Mouse (Mus musculus) kidney, adult 2 months (tissue): ENCODE measurements around the gene 9530077C05Rik. TPM values are rescaled to one million over a fixed set of nuclear protein-coding genes. Genes with fewer than 3 reads are reported as not detected.
A peak's percentile ranks its signal among the peaks of the same experiment; 100 is the strongest.

ENCODE experiments used
- DNase-seq: peaks from one replicate; pipeline ENCODE4 v3.0.0; 2021
- H3K27ac ChIP-seq: fragments of 200-500 bp; 2 replicates; pipeline ENCODE4 v1.5.1; 2012; ENCODE audit warnings: low read depth, low read length, control low read depth, inconsistent platforms; ENCODE audit not compliant: insufficient read depth
- H3K27me3 ChIP-seq: fragments of 200-500 bp; replicated peaks from 2 replicates; pipeline ENCODE4 v1.6.1; 2012; ENCODE audit warnings: mild to moderate bottlenecking, moderate library complexity, low read length, inconsistent platforms; ENCODE audit not compliant: control insufficient read depth, insufficient read depth
- H3K36me3 ChIP-seq: fragments of 200-500 bp; 2 replicates; pipeline ENCODE4 v1.6.1; 2012; ENCODE audit warnings: mild to moderate bottlenecking, moderate library complexity, low read length, inconsistent platforms; ENCODE audit not compliant: control insufficient read depth, insufficient read depth
- H3K4me1 ChIP-seq: fragments of 200-500 bp; 2 replicates; pipeline ENCODE4 v1.6.1; 2011; ENCODE audit warnings: low read length; ENCODE audit not compliant: control insufficient read depth, insufficient read depth
- H3K4me3 ChIP-seq: fragments of 200-500 bp; 2 replicates; pipeline ENCODE4 v1.5.1; 2011; ENCODE audit warnings: mild to moderate bottlenecking, low read depth, low read length, control low read depth; ENCODE audit not compliant: insufficient read depth
- CTCF ChIP-seq: fragments of 200-500 bp; conservative IDR thresholded peaks from 2 replicates; pipeline ENCODE4 v1.5.1; 2011; ENCODE audit warnings: low read depth, mild to moderate bottlenecking, control low read depth, low read length, moderate library complexity, mixed read lengths; ENCODE audit not compliant: insufficient read depth, insufficient read length
- POLR2A ChIP-seq: fragments of 200-500 bp; IDR thresholded peaks from one replicate; pipeline ENCODE4 v1.6.1; 2011; ENCODE audit warnings: low read depth, low read length, control low read depth
- WGBS: fragments of 180-500 bp; shearing (Covaris S2); methylation state at CpG from one replicate; pipeline ENCODE4 v1.1.7; 2018; 5-methylcytosine and 5-hydroxymethylcytosine counted together
- polyA plus RNA-seq: library from polyadenylated mRNA; depleted of rRNA; stranded (reverse); fragments of >200 nt; gene quantifications from 2 replicates; pipeline ENCODE4 v1.2.3, GENCODE M21; 2012

Gene 9530077C05Rik
- polyA plus RNA-seq, 1 experiment = 1.0 TPM

GRCm38 (mm10) chr9:22387901-22388300 lies 23.4 kb upstream of the 9530077C05Rik start:
- Histone ChIP-seq H3K4me1 (no peaks in the 10 kb centered on the region; the same call in 1 of the 2 replicates), H3K27me3 (no peaks in the 10 kb centered on the region), H3K4me3 (no peak overlapping the region), H3K36me3 (no peaks in the 10 kb centered on the region), H3K27ac (no peak overlapping the region)
- WGBS = 30% methylated on average over 6 of the region's 6 CpGs
- no peak for TF ChIP-seq POLR2A
- no peak for TF ChIP-seq CTCF
- DNase-seq = no peak

GRCm38 (mm10) chr9:22388401-22388980 lies 22.8 kb upstream of the 9530077C05Rik start:
- H3K27ac ChIP-seq = no peak overlapping the region
- H3K27me3 ChIP-seq = no peaks in the 10 kb centered on the region
- WGBS = 1% methylated on average over 41 of the region's 41 CpGs
- no peaks in the 10 kb centered on the region; the same call in 1 of the 2 replicates for H3K4me1 ChIP-seq
- H3K4me3 ChIP-seq = peak overlapping the region; percentile 64
- DNase-seq = no peak
- no peaks in the 10 kb centered on the region for H3K36me3 ChIP-seq
- TF ChIP-seq CTCF (no peak), POLR2A (no peak)

- peak within 1 kb of the TSS; percentile 64 for H3K4me3 ChIP-seq
- H3K27me3 ChIP-seq = no peaks in the 10 kb centered on the region
- H3K4me1 ChIP-seq = no peaks in the 10 kb centered on the region; the same call in 1 of the 2 replicates
- peak within 1 kb of the TSS; percentile 48 for H3K27ac ChIP-seq
- TF ChIP-seq CTCF (no peak), POLR2A (peak; percentile 96)
- peak; percentile 95 for DNase-seq
- WGBS = under 1% methylated on average over 44 of the region's 44 CpGs
- H3K36me3 ChIP-seq = no peaks in the 10 kb centered on the region
These were observed 22.3 kb upstream of the 9530077C05Rik start, which contains the start of gene Anln for GRCm38 (mm10) chr9:22389021-22389476. TSS of gene Anln (minus strand) at chr9:22389188.

GRCm38 (mm10) chr9:22389736-22390245 lies 21.5 kb upstream of the 9530077C05Rik start:
- TF ChIP-seq CTCF (no peak), POLR2A (no peak)
- WGBS = 66% methylated on average over 6 of the region's 6 CpGs
- H3K36me3 ChIP-seq = no peaks in the 10 kb centered on the region
- no peak overlapping the region for H3K27ac ChIP-seq
- no peak overlapping the region; the same call in 1 of the 2 replicates for H3K4me3 ChIP-seq
- no peaks in the 10 kb centered on the region for H3K27me3 ChIP-seq
- H3K4me1 ChIP-seq = no peaks in the 10 kb centered on the region; the same call in 1 of the 2 replicates
- DNase-seq = no peak

- H3K27ac ChIP-seq = no peak overlapping the region
- no peak overlapping the region for H3K4me3 ChIP-seq
- no peak for DNase-seq
These were observed 20.9 kb upstream of the 9530077C05Rik start for GRCm38 (mm10) chr9:22390390-22390789.

GRCm38 (mm10) chr9:22394725-22395124 lies 16.6 kb upstream of the 9530077C05Rik start:
- no peak for DNase-seq
- Histone ChIP-seq H3K27me3 (no peaks in the 10 kb centered on the region), H3K4me1 (no peaks in the 10 kb centered on the region; the same call in 1 of the 2 replicates), H3K4me3 (no peak overlapping the region), H3K36me3 (no peaks in the 10 kb centered on the region), H3K27ac (no peak overlapping the region)
- WGBS = 74% methylated on average over 2 of the region's 2 CpGs
- TF ChIP-seq POLR2A (no peak), CTCF (no peak)

More at GRCm38 (mm10) chr9:22390390-22390789, 20.9 kb upstream of the 9530077C05Rik start:
- no peaks in the 10 kb centered on the region; the same call in 1 of the 2 replicates for H3K4me1 ChIP-seq
- WGBS = 68% methylated on average over 5 of the region's 5 CpGs
- H3K27me3 ChIP-seq = no peaks in the 10 kb centered on the region
- no peaks in the 10 kb centered on the region for H3K36me3 ChIP-seq
- TF ChIP-seq CTCF (no peak), POLR2A (no peak)

GRCm38 (mm10) chr9:22399021-22399420 lies 12.3 kb upstream of the 9530077C05Rik start:
- Histone ChIP-seq H3K4me1 (no peaks in the 10 kb centered on the region), H3K27me3 (no peaks in the 10 kb centered on the region), H3K4me3 (no peak overlapping the region), H3K27ac (no peak overlapping the region), H3K36me3 (no peaks in the 10 kb centered on the region)
- TF ChIP-seq POLR2A (no peak), CTCF (no peak)
- WGBS = 53% methylated on average over 4 of the region's 4 CpGs
- peak; percentile 33 for DNase-seq
